Mouse (Mus musculus) CH12.LX (cell line): ENCODE data around the gene Wdr24. TPM values are rescaled to one million over a fixed set of nuclear protein-coding genes. Genes with fewer than 3 reads are reported as not detected.

Experiments used
- DNase-seq: peaks from one replicate; pipeline ENCODE4 v3.0.0-alpha.2; 2013; ENCODE audit errors: extremely low read depth
- H3K27ac ChIP-seq: 2 replicates; pipeline ENCODE4 v1.5.1; 2012; ENCODE audit warnings: low read depth, mild to moderate bottlenecking, control low read depth, moderate library complexity; ENCODE audit not compliant: insufficient read depth
- H3K27me3 ChIP-seq: replicated peaks from 2 replicates; pipeline ENCODE3; 2012; ENCODE audit warnings: inconsistent platforms
- H3K36me3 ChIP-seq, 2 experiments: replicated peaks in 1 of 2; 2 replicates each; pipeline versions ENCODE3 to v1.6.1; 2012; ENCODE audit warnings: inconsistent platforms in 1 of 2, low read length in 1 of 2, mild to moderate bottlenecking in 1 of 2, mixed read lengths in 1 of 2, moderate library complexity in 1 of 2; ENCODE audit not compliant: control insufficient read depth in 1 of 2, insufficient read depth in 1 of 2
- H3K4me1 ChIP-seq, 2 experiments: 2 replicates each; pipeline ENCODE4 v1.6.1; 2012; ENCODE audit warnings: inconsistent platforms in 1 of 2, moderate library complexity in 1 of 2; ENCODE audit not compliant: insufficient read depth in 2 of 2, control insufficient read depth in 1 of 2
- H3K4me2 ChIP-seq: 2 replicates; pipeline ENCODE4 v1.6.1; 2012; ENCODE audit warnings: low read depth, mild to moderate bottlenecking, control low read depth; ENCODE audit not compliant: poor library complexity, insufficient read depth, severe bottlenecking
- H3K4me3 ChIP-seq, 3 experiments: fragments of 150-350 bp in 1 of 3; sonication (generic) in 1 of 3; replicated peaks in 1 of 3; 2 replicates each; pipeline versions ENCODE3 to v1.5.1; 2011 to 2012; ENCODE audit warnings: low read depth in 2 of 3, low read length in 2 of 3, mild to moderate bottlenecking in 2 of 3, moderate library complexity in 2 of 3, control low read depth in 1 of 3, improper control_type of control experiment in 1 of 3, inconsistent platforms in 1 of 3, mixed read lengths in 1 of 3; ENCODE audit not compliant: poor library complexity in 1 of 3
- H3K79me2 ChIP-seq: replicated peaks from 2 replicates; pipeline ENCODE4 v1.6.1; 2012; ENCODE audit warnings: mild to moderate bottlenecking, moderate library complexity; ENCODE audit not compliant: control insufficient read depth, poor library complexity, insufficient read depth, severe bottlenecking; ENCODE audit errors: extremely low read depth
- H3K9ac ChIP-seq: 2 replicates; pipeline ENCODE4 v1.6.1; 2012; ENCODE audit warnings: low read depth, mild to moderate bottlenecking, control low read depth, moderate library complexity; ENCODE audit not compliant: insufficient read depth
- H3K9me3 ChIP-seq: replicated peaks from 2 replicates; pipeline ENCODE3; 2012; ENCODE audit warnings: low read length, inconsistent platforms, mixed read lengths
- CHD1 ChIP-seq: IDR thresholded peaks from 2 replicates; pipeline ENCODE4 v1.6.1; 2012; ENCODE audit warnings: low read depth, low read length, improper control_type of control experiment, inconsistent platforms
- CTCF ChIP-seq, 2 experiments: IDR thresholded peaks in 1 of 2; conservative IDR thresholded peaks in 1 of 2; 2 replicates each; pipeline ENCODE4 v1.5.1; 2011 to 2012; ENCODE audit warnings: low read depth in 2 of 2, low read length in 2 of 2, improper control_type of control experiment in 1 of 2, inconsistent platforms in 1 of 2, mild to moderate bottlenecking in 1 of 2, moderate library complexity in 1 of 2
- E2F4 ChIP-seq: IDR thresholded peaks from 2 replicates; pipeline ENCODE4 v1.6.1; 2011; ENCODE audit warnings: low read depth, low read length, improper control_type of control experiment; ENCODE audit not compliant: insufficient replicate concordance
- ELF1 ChIP-seq: IDR thresholded peaks from 2 replicates; pipeline ENCODE4 v1.6.1; 2014; ENCODE audit warnings: low read depth, mild to moderate bottlenecking, inconsistent platforms, low read length, improper control_type of control experiment
- EP300 ChIP-seq: IDR thresholded peaks from 2 replicates; pipeline ENCODE4 v1.6.1; 2011; ENCODE audit warnings: low read length, improper control_type of control experiment
- ETS1 ChIP-seq: conservative IDR thresholded peaks from 2 replicates; pipeline ENCODE4 v1.6.1; 2012; ENCODE audit warnings: low read depth, mild to moderate bottlenecking, inconsistent platforms, low read length, improper control_type of control experiment, moderate library complexity
- GABPA ChIP-seq: IDR thresholded peaks from 2 replicates; pipeline ENCODE4 v1.6.1; 2012; ENCODE audit warnings: low read depth, low read length, improper control_type of control experiment, inconsistent platforms; ENCODE audit not compliant: insufficient replicate concordance
- IRF4 ChIP-seq: IDR thresholded peaks from 2 replicates; pipeline ENCODE4 v1.6.1; 2014; ENCODE audit warnings: low read depth, mild to moderate bottlenecking, inconsistent platforms, low read length, improper control_type of control experiment
- MAFK ChIP-seq: IDR thresholded peaks from 2 replicates; pipeline ENCODE4 v1.6.1; 2011; ENCODE audit warnings: low read length, improper control_type of control experiment; ENCODE audit not compliant: insufficient replicate concordance
- MAX ChIP-seq: IDR thresholded peaks from 2 replicates; pipeline ENCODE4 v1.6.1; 2011; ENCODE audit warnings: low read length, improper control_type of control experiment
- MAZ ChIP-seq: IDR thresholded peaks from 2 replicates; pipeline ENCODE4 v1.6.1; 2012; ENCODE audit warnings: low read depth, mild to moderate bottlenecking, inconsistent platforms, low read length, improper control_type of control experiment, moderate library complexity
- MEF2A ChIP-seq: IDR thresholded peaks from 2 replicates; pipeline ENCODE4 v1.6.1; 2014; ENCODE audit warnings: low read depth, mild to moderate bottlenecking, inconsistent platforms, low read length, improper control_type of control experiment, borderline replicate concordance
- MXI1 ChIP-seq: IDR thresholded peaks from 2 replicates; pipeline ENCODE4 v1.6.1; 2011; ENCODE audit warnings: mild to moderate bottlenecking, low read depth, low read length, improper control_type of control experiment
- MYC ChIP-seq: IDR thresholded peaks from 2 replicates; pipeline ENCODE4 v1.6.1; 2011; ENCODE audit warnings: low read depth, mild to moderate bottlenecking, improper control_type of control experiment, low read length
- NELFE ChIP-seq: IDR thresholded peaks from 2 replicates; pipeline ENCODE4 v1.6.1; 2011; ENCODE audit warnings: low read depth, low read length, improper control_type of control experiment
- NRF1 ChIP-seq: IDR thresholded peaks from 2 replicates; pipeline ENCODE4 v1.6.1; 2014; ENCODE audit warnings: low read depth, mild to moderate bottlenecking, inconsistent platforms, low read length, improper control_type of control experiment, moderate library complexity
- POLR2A ChIP-seq: IDR thresholded peaks from 2 replicates; pipeline ENCODE4 v1.6.1; 2011; ENCODE audit warnings: low read depth, mild to moderate bottlenecking, improper control_type of control experiment, low read length
- POLR2AphosphoS2 ChIP-seq: IDR thresholded peaks from 2 replicates; pipeline ENCODE4 v1.6.1; 2011; ENCODE audit warnings: low read depth, low read length, improper control_type of control experiment
- RAD21 ChIP-seq: IDR thresholded peaks from 2 replicates; pipeline ENCODE4 v1.6.1; 2011; ENCODE audit warnings: low read depth, mild to moderate bottlenecking, low read length, improper control_type of control experiment, moderate library complexity
- RCOR1 ChIP-seq: conservative IDR thresholded peaks from 2 replicates; pipeline ENCODE4 v1.6.1; 2012; ENCODE audit warnings: low read depth, mild to moderate bottlenecking, inconsistent platforms, low read length, improper control_type of control experiment
- SIN3A ChIP-seq: IDR thresholded peaks from 2 replicates; pipeline ENCODE4 v1.6.1; 2012; ENCODE audit warnings: low read length, improper control_type of control experiment, inconsistent platforms
- TBP ChIP-seq: conservative IDR thresholded peaks from 2 replicates; pipeline ENCODE4 v1.6.1; 2011; ENCODE audit warnings: low read depth, low read length, improper control_type of control experiment
- TCF12 ChIP-seq: IDR thresholded peaks from 2 replicates; pipeline ENCODE4 v1.6.1; 2014; ENCODE audit warnings: low read depth, mild to moderate bottlenecking, inconsistent platforms, low read length, improper control_type of control experiment
- UBTF ChIP-seq: IDR thresholded peaks from 2 replicates; pipeline ENCODE4 v1.6.1; 2012; ENCODE audit warnings: low read depth, mild to moderate bottlenecking, inconsistent platforms, low read length, improper control_type of control experiment, moderate library complexity
- USF1 ChIP-seq: IDR thresholded peaks from 2 replicates; pipeline ENCODE4 v1.6.1; 2014; ENCODE audit warnings: low read depth, mild to moderate bottlenecking, inconsistent platforms, low read length, improper control_type of control experiment
- ZKSCAN1 ChIP-seq: IDR thresholded peaks from 2 replicates; pipeline ENCODE4 v1.6.1; 2012; ENCODE audit warnings: low read depth, inconsistent platforms, low read length, improper control_type of control experiment, borderline replicate concordance
- ZMIZ1 ChIP-seq: IDR thresholded peaks from 2 replicates; pipeline ENCODE4 v1.6.1; 2012; ENCODE audit warnings: low read depth, mild to moderate bottlenecking, inconsistent platforms, low read length, improper control_type of control experiment
- ZNF384 ChIP-seq: IDR thresholded peaks from 2 replicates; pipeline ENCODE4 v1.6.1; 2012; ENCODE audit warnings: low read depth, low read length, improper control_type of control experiment, inconsistent platforms
- dilution Hi-C: fragments of 300-500 bp; cut with MboI; formaldehyde crosslinking; loops from 2 replicates; pipeline ENCODE4 v1.14.3; 2020; ENCODE audit warnings: low sequenced_read_pairs; ENCODE audit not compliant: extremely low pct_unique_long_range_greater_than_20kb, extremely low pct_ligation_motif_present
- in situ Hi-C: fragments of 300-500 bp; cut with MboI; formaldehyde crosslinking; loops from 3 replicates; pipeline ENCODE4 v1.14.3; 2019; ENCODE audit warnings: low sequenced_read_pairs, low pct_ligation_motif_present, low pct_unique_long_range_greater_than_20kb, mixed read lengths
- polyA plus RNA-seq: library from polyadenylated mRNA; unstranded; fragments of >175 nt; gene quantifications from 2 replicates; pipeline ENCODE4 v1.2.1, GENCODE M21; 2012; ENCODE audit warnings: low read depth; ENCODE audit not compliant: insufficient read length
- total RNA-seq, 2 experiments: library from RNA; depleted of rRNA; stranded (reverse); fragments of 300-350 nt in 1 of 2; fragments of >200 nt in 1 of 2; gene quantifications; 2 replicates each; pipeline ENCODE4 v1.2.3; 2012 to 2014

Gene Wdr24
- total and polyA plus RNA-seq, 3 experiments = 20.4 to 28.6 (median 20.9) TPM

DNA sequence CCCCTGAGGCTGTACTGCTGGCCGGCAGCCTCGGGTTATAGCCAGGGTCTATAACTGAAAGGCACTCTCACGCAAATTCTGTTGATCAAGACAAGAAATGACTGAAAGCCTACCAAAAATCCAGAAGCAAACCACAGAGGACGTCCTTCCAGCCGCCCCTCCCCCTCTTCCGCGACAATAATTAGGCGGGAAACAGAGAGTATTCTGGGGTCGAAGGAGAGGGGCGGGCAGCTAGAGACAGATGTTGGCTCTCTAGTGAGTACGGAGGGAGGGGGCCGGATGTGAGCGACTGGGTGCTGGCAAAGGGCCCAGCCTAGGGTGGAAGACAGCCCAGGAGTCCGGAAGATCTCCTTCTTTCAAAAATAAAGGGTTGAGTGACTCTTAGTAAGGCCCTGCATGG, 30.8 kb upstream of the Wdr24 start, which contains the start of gene Fam173a:
TSS of gene Fam173a (minus strand) at position 287 of the 400 bp plus-strand sequence.
- H3K36me3 ChIP-seq = peaks cover 17 to 38% of the 10 kb centered on the region in 2 experiments
- TF ChIP-seq MXI1 = peak; percentile 8; the same call in 1 of the 2 replicates
- TF ChIP-seq ZKSCAN1 = no peak
- no peak; the same call in 1 of the 2 replicates for TF ChIP-seq ELF1
- no peak for TF ChIP-seq NRF1
- TF ChIP-seq ZNF384 = no peak
- TF ChIP-seq RCOR1 = peak; percentile 76; the same call in 1 of the 2 replicates
- peak; percentile 82; the same call in 1 of the 2 replicates for TF ChIP-seq E2F4
- TF ChIP-seq ETS1 = no peak
- no peak for TF ChIP-seq UBTF
- peak; percentile 40; the same call in 1 of the 2 replicates for TF ChIP-seq MAX
- TF ChIP-seq MAFK = no peak
- TF ChIP-seq MEF2A = no peak
- peak; percentile 2; the same call in 1 of the 2 replicates for TF ChIP-seq IRF4
- TF ChIP-seq POLR2AphosphoS2 = no peak
- no peak for TF ChIP-seq POLR2A
- no peak for TF ChIP-seq CTCF (conservative IDR thresholded peaks at IDR 0.05 in 1 of 2, IDR thresholded peaks at IDR 0.05 in 1 of 2; ENCODE audit: low read depth in 2 of 2, low read length in 2 of 2)
- TF ChIP-seq NELFE = no peak
- TF ChIP-seq USF1 = no peak
- TF ChIP-seq ZMIZ1 = no peak; the same call in 1 of the 2 replicates
- TF ChIP-seq EP300 = 0 out of 2 replicates have a peak, but pooled peaks have one; percentile 23
- 0 out of 2 replicates have a peak, but pooled peaks have one; percentile 51 for TF ChIP-seq CHD1
- TF ChIP-seq MAZ = peak; percentile 17; the same call in 1 of the 2 replicates
- TF ChIP-seq TBP = no peak
- no peak for TF ChIP-seq GABPA
- TF ChIP-seq MYC = no peak
- no peak for TF ChIP-seq RAD21
- TF ChIP-seq SIN3A = 0 out of 2 replicates have a peak, but pooled peaks have one; percentile 5
- peak; percentile 22; the same call in 1 of the 2 replicates for TF ChIP-seq TCF12
- peaks cover 14 to 34% of the 10 kb centered on the region in 2 experiments for H3K4me1 ChIP-seq
- H3K9me3 ChIP-seq = no peaks in the 10 kb centered on the region
- in situ Hi-C loops (loop anchor here (10.0 kb wide), 1 partner anchor 58 kb away; the partner anchor contains the start of gene Mslnl), dilution Hi-C loops (no loop called here)
- peak within 1 kb of the TSS; percentile 42 for H3K9ac ChIP-seq
- H3K4me2 ChIP-seq = peak within 1 kb of the TSS; percentile 71; the same call in 1 of the 2 replicates
- peak within 1 kb of the TSS; percentile 67 to 83 (median 76) for H3K4me3 ChIP-seq
- 0 out of 2 replicates have a peak, but pooled peaks cover 3% of the 10 kb centered on the region for H3K79me2 ChIP-seq
- DNase-seq = peak; percentile 76
- H3K27ac ChIP-seq = peak within 1 kb of the TSS; percentile 67
- peaks cover 2% of the 10 kb centered on the region for H3K27me3 ChIP-seq
